Mouse (Mus musculus) liver, adult (tissue): ENCODE measurements at regions not wholly inside any gene's neighbourhood (a gene's known extent, or its start where the extent isn't known, plus 50 kb on each side); places are given as distances from the start of the nearest gene placed in this dataset.

Source experiments
- GATA4 ChIP-seq: IDR thresholded peaks from 2 replicates; pipeline ENCODE4 v1.6.1; 2014; ENCODE audit warnings: mild to moderate bottlenecking, low read length; ENCODE audit not compliant: insufficient replicate concordance

- no peak for TF ChIP-seq GATA4
Measured at GRCm38 (mm10) chr11:17453530-17453929, 196.2 kb downstream of the C1d start.

- TF ChIP-seq GATA4, result no peak
Measured at GRCm38 (mm10) chr11:17458946-17459345, 201.6 kb downstream of the C1d start.

- no peak for TF ChIP-seq GATA4
Measured at GRCm38 (mm10) chr11:17460024-17460919, 202.9 kb downstream of the C1d start.

GRCm38 (mm10) chr11:17460920-17461279 is 203.5 kb downstream of the C1d start:
- TF ChIP-seq GATA4, result no peak

GRCm38 (mm10) chr11:17461701-17462100 is 204.3 kb downstream of the C1d start:
- no peak for TF ChIP-seq GATA4

GRCm38 (mm10) chr11:17464875-17465274 is 207.5 kb downstream of the C1d start:
- TF ChIP-seq GATA4, result no peak

GRCm38 (mm10) chr11:17468431-17469165 is 211.2 kb downstream of the C1d start:
- TF ChIP-seq GATA4, result no peak

GRCm38 (mm10) chr11:17481436-17481996 is 224.1 kb downstream of the C1d start:
- no peak for TF ChIP-seq GATA4

GRCm38 (mm10) chr11:17483849-17484441 is 226.6 kb downstream of the C1d start:
- TF ChIP-seq GATA4, result no peak

- no peak for TF ChIP-seq GATA4
Measured at GRCm38 (mm10) chr11:17501120-17502043, 244.0 kb downstream of the C1d start.

- TF ChIP-seq GATA4, result no peak
Measured at GRCm38 (mm10) chr11:17502052-17502451, 244.7 kb downstream of the C1d start.

GRCm38 (mm10) chr11:17522220-17522919 is 265.0 kb downstream of the C1d start:
- TF ChIP-seq GATA4, result no peak

- TF ChIP-seq GATA4, result no peak
Measured at GRCm38 (mm10) chr11:17523329-17523728, 265.9 kb downstream of the C1d start.

- TF ChIP-seq GATA4, result no peak
Measured at GRCm38 (mm10) chr11:17524985-17525775, 267.8 kb downstream of the C1d start.

GRCm38 (mm10) chr11:17526476-17526875 is 269.1 kb downstream of the C1d start:
- TF ChIP-seq GATA4, result no peak
